Mouse (Mus musculus) heart, postnatal 10 days (tissue): ENCODE results near the gene Mtg1. TPM values are rescaled to one million over a fixed set of nuclear protein-coding genes. Genes with fewer than 3 reads are reported as not detected.

Source experiments
- DNase-seq, 2 experiments: peaks; one replicate each; pipeline ENCODE4 v3.0.0; 2021
- intact Hi-C: fragments of 180-260 bp; cut with DNase I; formaldehyde crosslinking; loops from one replicate; pipeline ENCODE4 v1.15.1; 2025
- total RNA-seq, 2 experiments: library from RNA; stranded (reverse); gene quantifications; 2 replicates each; pipeline ENCODE4 v1.2.3; 2021

Mtg1 gene
- total RNA-seq, 2 experiments from 2014 or later: 22.9 to 25.3 TPM

- no peak for DNase-seq
- intact Hi-C loops: no loop called here
Measured at GRCm38 (mm10) chr7:140187721-140188390, 50.5 kb downstream of the Mtg1 start.

- DNase-seq: no peak
- intact Hi-C loops: no loop called here
Measured at GRCm38 (mm10) chr7:140188391-140189328, 51.3 kb downstream of the Mtg1 start.

- DNase-seq: no peak
- intact Hi-C loops: no loop called here
Measured at GRCm38 (mm10) chr7:140190435-140190834, 53.1 kb downstream of the Mtg1 start.

GRCm38 (mm10) chr7:140192445-140192844 is 55.1 kb downstream of the Mtg1 start:
- intact Hi-C loops: no loop called here
- DNase-seq: no peak

GRCm38 (mm10) chr7:140192851-140193250 is 55.5 kb downstream of the Mtg1 start:
- intact Hi-C loops: no loop called here
- DNase-seq: no peak

- no peak for DNase-seq
- intact Hi-C loops: no loop called here
Measured at GRCm38 (mm10) chr7:140194031-140194430, 56.7 kb downstream of the Mtg1 start.

GRCm38 (mm10) chr7:140196002-140196401 is 58.6 kb downstream of the Mtg1 start:
- DNase-seq: no peak
- intact Hi-C loops: no loop called here

Other genes starting within 250 kb of the Mtg1 start
- gene Kndc1, start 242.9 kb upstream of the Mtg1 start, total RNA-seq: not detected
- not detected for gene Utf1, start 193.8 kb upstream of the Mtg1 start, total RNA-seq
- not detected for gene 6430531B16Rik, start 158.8 kb upstream of the Mtg1 start, total RNA-seq
- under 1 TPM; 0.30 to 0.86 TPM for gene Adam8, start 145.0 kb upstream of the Mtg1 start, total RNA-seq
- 10 to 100 TPM; 13.1 to 13.8 TPM for gene Zfp511, start 101.2 kb upstream of the Mtg1 start, total RNA-seq
- 10 to 100 TPM; 36.5 to 37.1 TPM for gene Tubgcp2, start 100.9 kb upstream of the Mtg1 start, total RNA-seq
- not detected for gene Msx3, start 88.5 kb upstream of the Mtg1 start, total RNA-seq
- gene Caly, start 55.0 kb upstream of the Mtg1 start, total RNA-seq: under 1 TPM in 1 of 2 experiments, not detected in 1; 0.25 TPM
- not detected for gene Prap1, start 44.2 kb upstream of the Mtg1 start, total RNA-seq
- 10 to 100 TPM; 90.7 to 93.7 TPM for gene Fuom, start 35.1 kb upstream of the Mtg1 start, total RNA-seq
- 1 to 10 TPM; 4.1 to 5.6 TPM for gene Paox, start 21.8 kb upstream of the Mtg1 start, total RNA-seq
- gene Echs1, start 21.1 kb upstream of the Mtg1 start, total RNA-seq: 100 to 1,000 TPM; 240 to 272 TPM
- under 1 TPM; 0.50 to 0.55 TPM for gene Sprn, start 17.3 kb downstream of the Mtg1 start, total RNA-seq
- not detected for gene Olfr522, start 27.2 kb downstream of the Mtg1 start, total RNA-seq
- not detected for gene Olfr523, start 35.7 kb downstream of the Mtg1 start, total RNA-seq
- not detected for gene Olfr524, start 68.4 kb downstream of the Mtg1 start, total RNA-seq
- gene Cd163l1, start 80.7 kb downstream of the Mtg1 start, total RNA-seq: not detected
- not detected for gene 5830411N06Rik, start 109.7 kb downstream of the Mtg1 start, total RNA-seq
- gene Olfr525, start 183.3 kb downstream of the Mtg1 start, total RNA-seq: not detected
- not detected for gene Olfr527, start 196.5 kb downstream of the Mtg1 start, total RNA-seq
- not detected for gene Olfr60, start 224.1 kb downstream of the Mtg1 start, total RNA-seq
- not detected for gene Olfr530, start 238.8 kb downstream of the Mtg1 start, total RNA-seq